Mouse (Mus musculus): ENCODE results near the gene Cdr2.
"Not testable (repeated sequence)": the region's sequence is repeated elsewhere in the genome, so short reads cannot be mapped to it uniquely, and the experiment has no call there.

Gene Cdr2

GRCm38 (mm10) chr7:120982200-120982841 lies at the start of gene Cdr2, which contains the start of gene Mfsd13b:
TSS of gene Cdr2 (minus strand) at chr7:120982312.
TSS of gene Mfsd13b (plus strand) at chr7:120982509.
- peak; percentile 99 for DNase-seq (ENCODE audit: low read depth)

GRCm38 (mm10) chr7:121029947-121030346 lies 47.8 kb upstream of the Cdr2 start:
- not testable (repeated sequence) for DNase-seq (ENCODE audit: low read depth)

- no peak for DNase-seq (ENCODE audit: low read depth)
These were observed 44.2 kb upstream of the Cdr2 start for GRCm38 (mm10) chr7:121026300-121026699.

- DNase-seq (ENCODE audit: low read depth): no peak
These were observed 43.3 kb upstream of the Cdr2 start for GRCm38 (mm10) chr7:121025221-121026008.

- no peak for DNase-seq (ENCODE audit: low read depth)
These were observed 38.2 kb upstream of the Cdr2 start for GRCm38 (mm10) chr7:121020277-121020676.

GRCm38 (mm10) chr7:121018778-121019177 lies 36.7 kb upstream of the Cdr2 start:
- no peak for DNase-seq (ENCODE audit: low read depth)

GRCm38 (mm10) chr7:121014486-121014885 lies 32.4 kb upstream of the Cdr2 start:
- no peak for DNase-seq (ENCODE audit: low read depth)

- no peak for DNase-seq (ENCODE audit: low read depth)
These were observed 29.9 kb upstream of the Cdr2 start for GRCm38 (mm10) chr7:121011794-121012689.

- no peak for DNase-seq (ENCODE audit: low read depth)
These were observed 21.8 kb upstream of the Cdr2 start for GRCm38 (mm10) chr7:121003793-121004418.

- DNase-seq (ENCODE audit: low read depth): no peak
These were observed 20.4 kb upstream of the Cdr2 start for GRCm38 (mm10) chr7:121002407-121002928.

GRCm38 (mm10) chr7:121001879-121002278 lies 19.8 kb upstream of the Cdr2 start:
- DNase-seq (ENCODE audit: low read depth): no peak

GRCm38 (mm10) chr7:121000065-121000822 lies 18.1 kb upstream of the Cdr2 start:
- DNase-seq (ENCODE audit: low read depth): no peak

GRCm38 (mm10) chr7:120999021-120999530 lies 17.0 kb upstream of the Cdr2 start:
- DNase-seq (ENCODE audit: low read depth): no peak

GRCm38 (mm10) chr7:120991191-120991590 lies 9.1 kb upstream of the Cdr2 start:
- DNase-seq (ENCODE audit: low read depth): no peak

- DNase-seq (ENCODE audit: low read depth): no peak
These were observed 856 bp upstream of the Cdr2 start for GRCm38 (mm10) chr7:120982968-120983367.

GRCm38 (mm10) chr7:120980931-120981924 lies 884 bp downstream of the Cdr2 start:
- DNase-seq (ENCODE audit: low read depth): no peak

- peak; percentile 81 for DNase-seq (ENCODE audit: low read depth)
These were observed 2.1 kb downstream of the Cdr2 start for GRCm38 (mm10) chr7:120980041-120980440.

- no peak for DNase-seq (ENCODE audit: low read depth)
These were observed 5.0 kb downstream of the Cdr2 start for GRCm38 (mm10) chr7:120977063-120977462.

- DNase-seq (ENCODE audit: low read depth): no peak
These were observed 8.1 kb downstream of the Cdr2 start for GRCm38 (mm10) chr7:120974001-120974400.
